ENCODE assay signal across 17 mouse cellular contexts in the genomic region with DNA sequence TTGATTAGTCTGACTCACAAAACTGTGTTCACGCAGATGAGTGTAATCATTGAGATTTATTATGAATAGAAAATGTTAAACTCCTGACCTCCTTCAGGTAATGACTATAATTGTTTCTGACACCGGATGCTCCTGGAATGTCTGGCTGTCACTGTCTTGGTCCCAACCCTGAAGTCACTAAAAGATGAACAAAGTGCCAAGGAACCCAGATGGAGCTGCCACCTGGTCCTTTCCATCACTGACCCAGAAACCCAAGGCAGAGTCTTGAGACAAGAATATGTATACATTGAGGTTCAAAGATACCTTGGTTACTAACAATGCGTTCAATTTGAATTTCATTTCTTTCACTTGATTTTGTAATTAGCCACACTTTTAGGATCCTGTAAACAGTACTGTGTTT.
DNase-seq lines count a peak whose midpoint lies in the region; ATAC-seq lines count a peak whose summit lies in the region.
"Had no signal": no experiment of that assay in that cellular context is flagged by ENCODE, and none has a peak within 500 bp of the region (broad histone marks: within the 10 kb centered on the region; RNA-seq: fewer than 3 reads in every experiment).

No protein-coding gene starts in this region.

- no peaks in the 10 kb centered on the region for H3K36me3 ChIP-seq in midbrain, embryonic 10.5 days
- H3K36me3 ChIP-seq: embryonic facial prominence, embryonic 10.5 days; heart, embryonic 12.5 days; hindbrain, embryonic 10.5 days; intestine, embryonic 15.5 days had no signal

- H3K4me1 ChIP-seq in midbrain, embryonic 10.5 days, result peaks cover 21% of the 10 kb centered on the region

- 90% methylated on average over 3 of the region's 3 CpGs for WGBS in midbrain, embryonic 10.5 days

- H3K9me3 ChIP-seq in midbrain, embryonic 10.5 days (replicated peaks), result no peaks in the 10 kb centered on the region
- H3K9me3 ChIP-seq: embryonic facial prominence, embryonic 10.5 days; forebrain, embryonic 13.5 days; heart, embryonic 12.5 days; hindbrain, embryonic 10.5 days; intestine, embryonic 15.5 days had no signal

- no peak overlapping the region for H3K27ac ChIP-seq in midbrain, embryonic 10.5 days (replicated peaks)
- H3K27ac ChIP-seq: embryonic facial prominence, embryonic 10.5 days; forebrain, embryonic 13.5 days; heart, adult 2 months; hindbrain, embryonic 10.5 days; hindbrain, embryonic 14.5 days; intestine, embryonic 15.5 days had no signal

- peak; percentile 83 for DNase-seq in cerebellum, adult 11-12 months
- peak; percentile 69 for DNase-seq in cerebellum, adult 8-10 months
- DNase-seq in cerebellum, postnatal 14 days, result peak; percentile 63 to 81
- DNase-seq in spleen, postnatal 4 days (ENCODE audit: low spot score in 2 of 2), result no peak
- DNase-seq in midbrain, embryonic 10.5 days (ENCODE audit: low spot score), result no peak
- no peak for DNase-seq in testis, postnatal 14 days (ENCODE audit: low spot score)
- DNase-seq: adrenal gland, postnatal 10 days; forebrain, postnatal 0 days; gastrocnemius, postnatal 14 days; heart, adult 2 months had no signal

- H3K4me3 ChIP-seq in midbrain, embryonic 10.5 days, result no peak overlapping the region
- H3K4me3 ChIP-seq: embryonic facial prominence, embryonic 10.5 days; forebrain, embryonic 13.5 days; heart, adult 2 months; heart, embryonic 12.5 days; hindbrain, embryonic 10.5 days; intestine, embryonic 15.5 days had no signal

- H3K27me3 ChIP-seq in midbrain, embryonic 10.5 days (ENCODE audit: low read depth, poor library complexity, severe bottlenecking), result peaks cover 64% of the 10 kb centered on the region

- ATAC-seq in cerebellum, adult (ENCODE audit: insufficient number of reproducible peaks, low FRiP score, low TSS enrichment), result no peak
- ATAC-seq: forebrain, embryonic 13.5 days; forebrain, postnatal 0 days; intestine, embryonic 15.5 days had no signal

Comparison
In these comparisons a context has a peak if more than half of its experiments do, and no peak if none do; other contexts are left out.
1. DNase-seq: peak in cerebellum, adult 11-12 months (single experiment), cerebellum, adult 8-10 months (single experiment) and cerebellum, postnatal 14 days (2 of 2); none in spleen, postnatal 4 days (0 of 2), midbrain, embryonic 10.5 days (single experiment) and testis, postnatal 14 days (single experiment).